Mouse (Mus musculus) thymus, postnatal 10 days (tissue): ENCODE measurements around the gene Irx4.

Experiments
- DNase-seq, 2 experiments: peaks; one replicate each; pipeline ENCODE4 v3.0.0; 2021; ENCODE audit warnings: low spot score in 2 of 2

Gene Irx4

GRCm38 (mm10) chr13:73260354-73261035 is at the start of gene Irx4:
Irx4 (plus strand) TSS chr13:73260479.
- DNase-seq = no peak

GRCm38 (mm10) chr13:73214301-73214700 is 46.0 kb upstream of the Irx4 start:
- no peak for DNase-seq

GRCm38 (mm10) chr13:73236461-73236860 is 23.8 kb upstream of the Irx4 start:
- DNase-seq = no peak

- DNase-seq = no peak
These were observed 21.0 kb upstream of the Irx4 start for GRCm38 (mm10) chr13:73239191-73239746.

GRCm38 (mm10) chr13:73242556-73242955 is 17.7 kb upstream of the Irx4 start:
- DNase-seq = no peak

GRCm38 (mm10) chr13:73246961-73247360 is 13.3 kb upstream of the Irx4 start:
- no peak for DNase-seq

GRCm38 (mm10) chr13:73251222-73251621 is 9.1 kb upstream of the Irx4 start:
- DNase-seq = no peak

- DNase-seq = no peak
These were observed 8.3 kb upstream of the Irx4 start for GRCm38 (mm10) chr13:73252022-73252421.

- DNase-seq = no peak
These were observed 1.9 kb upstream of the Irx4 start for GRCm38 (mm10) chr13:73258415-73258814.

GRCm38 (mm10) chr13:73259577-73260353 is 514 bp upstream of the Irx4 start:
- no peak for DNase-seq

GRCm38 (mm10) chr13:73261036-73261730 is 904 bp downstream of the Irx4 start:
- DNase-seq = no peak

GRCm38 (mm10) chr13:73261881-73262280 is 1.6 kb downstream of the Irx4 start:
- no peak for DNase-seq

- no peak for DNase-seq
These were observed 2.3 kb downstream of the Irx4 start for GRCm38 (mm10) chr13:73262336-73263127.

GRCm38 (mm10) chr13:73263128-73263971 is 3.1 kb downstream of the Irx4 start:
- no peak for DNase-seq

GRCm38 (mm10) chr13:73264166-73264735 is 4.0 kb downstream of the Irx4 start:
- DNase-seq = no peak

GRCm38 (mm10) chr13:73264831-73265230 is 4.6 kb downstream of the Irx4 start:
- no peak for DNase-seq

- DNase-seq = no peak
These were observed 5.2 kb downstream of the Irx4 start for GRCm38 (mm10) chr13:73265442-73265841.

GRCm38 (mm10) chr13:73267551-73267950 is 7.3 kb downstream of the Irx4 start:
- no peak for DNase-seq

GRCm38 (mm10) chr13:73268702-73269101 is 8.4 kb downstream of the Irx4 start:
- DNase-seq = no peak

GRCm38 (mm10) chr13:73269251-73269650 is 9.0 kb downstream of the Irx4 start:
- no peak for DNase-seq
